Mouse (Mus musculus) WW6 (cell line): Measurements from ENCODE around the gene Camk1d.

ENCODE experiments used
- DNase-seq: peaks from one replicate; pipeline ENCODE4 v3.0.0-alpha.2; 2013; ENCODE audit warnings: low read depth, low spot score

Gene Camk1d

GRCm38 (mm10) chr2:5709911-5710310, 4.4 kb downstream of the Camk1d start:
- no peak for DNase-seq

- DNase-seq, result no peak
These were observed 6.2 kb downstream of the Camk1d start for GRCm38 (mm10) chr2:5707871-5708733.

DNA sequence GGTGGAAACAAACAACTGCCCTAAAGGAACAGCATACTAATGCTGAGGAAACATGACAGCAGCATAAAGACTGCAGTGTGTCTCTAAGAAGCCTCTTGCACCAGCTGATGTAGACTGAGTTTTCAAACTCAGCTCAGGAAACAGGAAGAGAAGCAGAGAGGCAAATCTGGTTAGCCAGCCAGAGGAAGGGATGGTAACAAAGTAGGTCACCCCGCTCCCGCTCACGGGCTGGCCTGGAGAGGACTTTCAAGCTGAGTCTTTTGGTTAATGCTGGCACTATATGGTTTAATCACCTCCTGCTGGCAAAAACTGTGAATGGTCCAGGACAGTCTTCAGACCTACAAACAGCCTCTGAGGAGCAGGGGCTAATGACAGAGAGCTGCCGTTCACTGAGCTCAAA, 7.7 kb downstream of the Camk1d start:
- no peak for DNase-seq

DNA sequence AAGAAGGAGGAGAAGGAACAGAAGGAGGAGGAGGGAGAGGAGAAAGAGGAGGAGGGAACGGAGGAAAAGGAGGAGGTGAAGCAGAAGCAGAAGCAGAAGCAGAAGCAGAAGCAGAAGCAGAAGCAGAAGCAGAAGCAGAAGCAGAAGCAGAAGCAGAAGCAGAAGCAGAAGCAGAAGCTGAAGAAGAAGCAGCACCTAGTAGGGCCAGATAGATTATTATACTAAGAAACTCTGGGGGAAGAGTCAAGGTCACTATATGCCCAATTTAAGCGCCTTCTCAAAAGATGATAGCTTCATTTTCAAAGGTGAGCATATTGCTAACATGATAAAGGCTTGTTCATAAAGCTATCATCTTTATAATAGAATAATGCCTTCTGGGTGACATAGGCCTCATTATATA, 11.9 kb downstream of the Camk1d start:
- DNase-seq, result no peak

DNA sequence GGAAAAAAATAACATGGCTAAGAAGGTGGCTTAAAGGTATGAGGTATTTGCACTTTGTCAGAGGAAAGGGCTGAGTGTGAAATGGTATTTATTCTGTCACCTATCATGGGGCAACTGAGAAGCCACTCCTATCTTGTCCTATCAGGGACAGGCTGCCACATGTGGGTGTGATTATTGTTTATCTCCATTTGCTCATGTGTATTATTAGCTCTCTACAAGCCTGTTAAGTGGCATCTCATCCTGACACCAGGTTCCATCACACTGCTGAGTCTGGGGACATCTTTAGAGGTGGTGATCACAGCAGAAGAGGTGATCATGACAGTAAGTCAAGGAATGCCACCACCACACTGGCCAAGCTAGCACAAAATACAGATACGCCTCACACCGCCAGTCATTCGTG, 13.4 kb downstream of the Camk1d start:
- DNase-seq, result no peak

DNA sequence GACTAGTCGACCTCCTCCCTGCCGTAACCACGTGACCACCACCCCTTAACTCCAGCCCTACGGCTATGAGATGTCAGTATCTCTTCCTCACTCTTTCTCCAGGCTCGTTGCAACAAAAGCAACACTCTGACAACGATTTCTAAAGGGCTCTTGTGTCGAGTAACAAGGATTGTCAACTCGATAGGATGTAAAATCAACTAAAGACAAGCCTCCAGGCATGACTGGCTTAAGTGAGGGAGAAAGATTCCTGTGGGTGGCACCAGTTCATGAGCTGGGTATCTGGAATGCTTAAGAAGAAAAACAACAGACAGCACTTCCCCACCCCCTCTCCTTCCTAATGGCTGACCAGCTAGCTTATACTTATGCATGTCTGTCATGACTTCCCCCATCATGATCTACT, 15.9 kb downstream of the Camk1d start:
- no peak for DNase-seq

DNA sequence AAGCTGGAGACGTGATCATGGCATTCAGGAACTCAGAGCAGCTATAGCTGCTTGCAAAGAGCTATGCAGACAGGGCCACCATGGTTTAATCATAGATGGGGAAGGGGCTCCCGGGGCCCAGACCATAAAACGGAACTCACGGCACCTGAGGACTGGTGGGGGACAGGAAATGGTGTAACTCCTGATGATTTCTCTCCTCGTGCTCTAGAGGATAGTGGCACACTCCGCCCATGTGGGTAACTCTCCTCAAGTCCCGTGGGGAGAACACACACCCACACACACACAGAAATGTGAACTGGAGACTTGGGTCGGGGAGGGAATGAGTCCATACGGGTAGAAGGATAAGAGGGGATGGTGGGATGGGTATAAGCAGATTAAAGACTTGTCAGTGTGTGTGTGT, 20.2 kb downstream of the Camk1d start:
- no peak for DNase-seq

DNA sequence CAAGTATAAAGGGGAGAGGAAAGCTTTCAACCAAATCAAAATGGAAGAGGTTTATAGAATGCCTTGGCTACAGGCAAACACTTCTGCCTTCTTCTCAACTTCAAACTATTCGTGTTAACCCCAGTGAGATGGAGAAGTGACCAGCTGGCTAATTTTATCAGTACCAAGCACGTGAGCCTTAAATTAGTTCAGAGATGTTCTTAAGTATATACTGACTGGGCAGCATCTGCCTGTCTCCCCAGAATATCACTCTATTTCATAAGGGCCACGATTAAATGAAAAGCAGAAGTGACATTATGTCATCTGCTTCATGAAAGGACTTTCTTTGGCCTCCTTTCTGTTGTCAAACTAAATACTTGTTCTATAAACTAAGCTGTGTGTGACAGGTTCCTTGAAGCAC, 22.6 kb downstream of the Camk1d start:
- DNase-seq, result no peak

DNA sequence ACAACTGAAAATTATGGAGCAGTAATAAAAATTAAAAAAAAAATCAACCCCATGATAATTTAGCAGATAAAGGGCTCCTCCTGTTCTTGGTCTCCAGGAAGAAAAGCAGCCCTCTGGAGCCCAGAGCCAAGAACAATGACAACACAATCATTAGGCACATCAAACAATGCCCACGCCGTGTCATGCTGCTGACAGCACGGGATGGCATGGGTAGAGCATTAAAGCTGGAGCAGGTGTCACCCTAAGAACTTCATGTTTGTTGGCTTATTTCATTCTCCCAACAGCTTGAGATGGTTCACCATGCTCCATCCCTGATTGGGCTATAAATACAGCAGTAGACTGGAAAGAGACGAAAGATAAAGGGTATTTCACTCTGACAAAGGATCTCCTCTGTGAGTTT, 30.9 kb downstream of the Camk1d start:
- no peak for DNase-seq

DNA sequence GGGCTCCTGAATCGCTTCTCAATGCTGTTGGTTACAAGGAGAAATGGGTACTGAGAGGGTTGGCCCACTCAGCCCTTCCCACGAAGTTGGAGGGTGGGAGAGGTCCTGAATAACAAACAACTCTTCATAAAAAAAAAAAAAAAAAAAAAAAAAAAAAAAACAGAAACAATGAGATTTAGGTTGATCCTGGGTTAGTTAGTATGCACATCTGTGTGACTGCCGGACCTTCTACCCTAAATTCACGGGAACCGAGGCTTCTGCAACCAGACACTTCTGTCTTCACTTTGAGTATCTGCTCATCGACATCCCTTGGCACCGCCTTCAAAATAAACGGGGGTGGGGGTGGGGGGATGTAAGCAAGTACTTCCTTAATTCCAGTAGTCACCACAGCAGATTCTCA, 32.4 kb downstream of the Camk1d start:
- no peak for DNase-seq

GRCm38 (mm10) chr2:5681302-5681701, 33.0 kb downstream of the Camk1d start:
- DNase-seq, result no peak

DNA sequence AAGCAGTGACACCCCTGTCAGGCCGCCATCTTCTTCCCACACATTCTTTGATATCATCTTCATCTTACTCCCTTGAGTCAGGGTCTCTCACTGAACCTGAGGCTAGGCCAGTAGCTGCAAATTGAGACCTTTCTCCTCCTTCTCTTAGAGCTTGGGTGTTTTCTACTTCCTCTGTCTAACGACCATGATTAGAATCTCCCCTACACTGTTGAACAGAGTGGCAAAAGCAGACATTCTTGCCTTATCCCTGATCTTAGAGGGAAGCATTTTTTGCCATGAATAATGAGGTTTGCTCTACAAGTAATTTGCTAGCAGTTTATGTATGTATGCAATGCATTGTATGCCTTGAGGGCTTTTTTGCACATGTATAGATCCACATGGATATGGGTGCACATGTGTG, 35.3 kb downstream of the Camk1d start:
- DNase-seq, result no peak

DNA sequence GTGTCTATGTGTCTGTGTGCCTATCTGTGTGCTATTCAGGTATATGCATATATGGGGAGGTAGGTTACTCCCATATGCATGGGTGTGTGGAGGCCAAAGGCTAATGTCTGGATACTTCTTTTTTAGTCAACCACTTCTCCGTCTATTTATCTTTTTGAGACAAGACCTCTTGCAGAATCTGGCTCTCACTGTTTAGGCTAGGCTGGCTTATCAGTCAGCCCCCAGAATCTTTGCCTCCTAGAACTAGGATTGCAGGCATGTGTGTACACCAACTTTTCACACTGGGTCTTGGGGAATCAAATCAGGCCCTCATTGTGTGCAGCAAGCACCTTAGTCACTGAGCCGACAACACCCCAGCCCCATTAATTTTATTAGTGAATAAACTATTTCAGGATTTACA, 36.8 kb downstream of the Camk1d start:
- DNase-seq, result no peak

- no peak for DNase-seq
These were observed 37.5 kb downstream of the Camk1d start for GRCm38 (mm10) chr2:5676786-5677185.

GRCm38 (mm10) chr2:5676143-5676483, 38.2 kb downstream of the Camk1d start:
- DNase-seq, result no peak

- no peak for DNase-seq
These were observed 38.7 kb downstream of the Camk1d start for GRCm38 (mm10) chr2:5675431-5676142.

GRCm38 (mm10) chr2:5674512-5674911, 39.8 kb downstream of the Camk1d start:
- no peak for DNase-seq

- no peak for DNase-seq
These were observed 40.5 kb downstream of the Camk1d start for GRCm38 (mm10) chr2:5673816-5674215.

DNA sequence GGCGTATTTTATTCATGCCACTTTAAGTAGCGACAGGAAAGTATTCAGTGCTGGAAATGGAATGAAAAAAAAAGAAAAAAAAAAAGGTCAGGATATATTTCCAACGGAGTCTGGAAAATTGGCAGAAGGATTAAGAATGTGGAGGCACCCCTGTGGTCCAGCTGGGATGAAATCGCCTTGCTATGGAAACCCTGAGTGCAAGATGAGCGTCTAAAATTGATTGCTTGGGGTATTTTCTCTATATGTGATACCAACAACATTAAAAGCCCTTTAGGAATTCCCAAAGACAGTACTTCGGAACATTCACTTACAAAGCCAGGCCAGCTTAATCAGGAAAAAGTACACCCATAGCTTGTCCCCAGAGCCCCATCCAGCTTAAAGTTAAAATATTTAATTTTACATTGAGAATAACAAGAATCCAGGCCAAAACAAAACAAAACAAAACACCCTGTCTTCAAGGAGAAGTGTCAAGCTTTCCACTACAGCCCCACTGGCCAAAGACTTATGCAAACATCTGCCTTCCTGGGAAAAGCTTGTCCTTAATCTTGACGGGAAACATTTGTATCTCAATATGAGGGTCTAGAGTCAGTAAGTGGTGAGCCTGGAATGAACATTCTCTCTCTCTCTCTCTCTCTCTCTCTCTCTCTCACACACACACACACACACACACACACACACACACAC, 41.3 kb downstream of the Camk1d start:
- DNase-seq, result no peak

DNA sequence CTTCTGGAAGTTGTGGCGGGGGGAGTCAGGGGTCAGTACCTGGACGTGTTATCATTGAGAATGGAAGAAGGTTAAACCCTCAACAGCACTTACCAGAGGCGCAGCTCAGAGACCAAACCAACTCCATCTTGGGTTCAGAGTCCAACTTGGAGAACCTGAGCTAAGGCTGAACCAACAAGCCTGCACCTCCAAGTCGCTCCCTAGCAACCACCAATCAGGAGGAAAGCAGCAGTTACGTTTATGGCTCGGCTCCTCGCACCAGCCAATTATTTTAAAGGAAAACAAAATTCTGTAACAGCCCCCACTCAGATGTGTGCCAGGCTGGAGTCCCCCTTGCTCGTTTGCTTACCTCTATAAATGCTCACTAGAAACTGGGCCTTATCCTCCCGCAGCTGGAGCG, 44.2 kb downstream of the Camk1d start:
- no peak for DNase-seq

GRCm38 (mm10) chr2:5669498-5670040, 44.7 kb downstream of the Camk1d start:
- DNase-seq, result no peak

- no peak for DNase-seq
These were observed 45.4 kb downstream of the Camk1d start for GRCm38 (mm10) chr2:5668940-5669339.
